Mouse (Mus musculus) limb, embryonic 11.5 days (tissue): ENCODE measurements around the gene Btbd1. TPM values are rescaled to one million over a fixed set of nuclear protein-coding genes. Genes with fewer than 3 reads are reported as not detected.

Experiments
- ATAC-seq: fragments of 200-750 bp; cut with Nextera tagmentation; 2 replicates; pipeline ENCODE4 v1.8.0; 2017; ENCODE audit warnings: low read depth; ENCODE audit not compliant: insufficient number of reproducible peaks, low FRiP score, low TSS enrichment
- DNase-seq: peaks from one replicate; pipeline ENCODE4 v3.0.0-alpha.2; 2015; ENCODE audit warnings: low spot score
- H3K27ac ChIP-seq: fragments of 300-500 bp; sonication (generic); replicated peaks from 2 replicates; pipeline ENCODE4 v1.5.1; 2014; ENCODE audit warnings: low read depth, mild to moderate bottlenecking, low read length
- H3K27me3 ChIP-seq: fragments of 300-500 bp; sonication (generic); 2 replicates; pipeline ENCODE4 v1.6.1; 2014; ENCODE audit warnings: mild to moderate bottlenecking, low read length, mixed read lengths; ENCODE audit not compliant: control insufficient read depth, insufficient read depth
- H3K36me3 ChIP-seq: fragments of 300-500 bp; sonication (generic); 2 replicates; pipeline ENCODE4 v1.6.1; 2014; ENCODE audit warnings: mild to moderate bottlenecking, low read length, moderate library complexity, mixed read lengths; ENCODE audit not compliant: control insufficient read depth, insufficient read depth
- H3K4me1 ChIP-seq: fragments of 300-500 bp; sonication (generic); 2 replicates; pipeline ENCODE4 v1.6.1; 2014; ENCODE audit warnings: low read length, mixed read lengths; ENCODE audit not compliant: control insufficient read depth, insufficient read depth
- H3K4me2 ChIP-seq: fragments of 300-500 bp; sonication (generic); 2 replicates; pipeline ENCODE4 v1.6.1; 2014; ENCODE audit warnings: low read depth, mild to moderate bottlenecking, moderate library complexity; ENCODE audit not compliant: severe bottlenecking
- H3K4me3 ChIP-seq: fragments of 300-500 bp; sonication (generic); 2 replicates; pipeline ENCODE4 v1.5.1; 2014; ENCODE audit warnings: low read depth, low read length
- H3K9ac ChIP-seq: fragments of 300-500 bp; sonication (generic); 2 replicates; pipeline ENCODE4 v1.6.1; 2014; ENCODE audit warnings: mild to moderate bottlenecking, low read length
- H3K9me3 ChIP-seq: fragments of 300-500 bp; sonication (generic); 2 replicates; pipeline ENCODE4 v1.6.1; 2016; ENCODE audit warnings: low read length; ENCODE audit not compliant: control insufficient read depth
- WGBS: fragments of 180-500 bp; shearing (Covaris S2); extraction: QIAGEN DNeasy Blood & Tissue Kit; methylation state at CpG from one replicate; pipeline ENCODE4 v1.1.7; 2014; 5-methylcytosine and 5-hydroxymethylcytosine counted together
- polyA plus RNA-seq: library from polyadenylated mRNA; unstranded; fragments of >200 nt; fragmentation: Nextera tagmentation; extraction: Ambion mirVana; gene quantifications from 2 replicates; pipeline ENCODE4 v1.2.1, GENCODE M21; 2014

Btbd1 gene
- polyA plus RNA-seq, 1 experiment from 2014 or later: 74.0 TPM

- ATAC-seq: peak; percentile 89
- Histone ChIP-seq H3K9ac (peak within 1 kb of the TSS; percentile 87), H3K27me3 (no peaks in the 10 kb centered on the region), H3K9me3 (no peaks in the 10 kb centered on the region), H3K4me2 (peak within 1 kb of the TSS; percentile 88), H3K27ac (peak within 1 kb of the TSS; percentile 96), H3K4me3 (peak within 1 kb of the TSS; percentile 64), H3K36me3 (no peaks in the 10 kb centered on the region; the same call in 1 of the 2 replicates), H3K4me1 (peaks cover 5% of the 10 kb centered on the region; the same call in 1 of the 2 replicates)
- WGBS: under 1% methylated on average over 38 of the region's 38 CpGs
- DNase-seq: peak; percentile 88
Measured at GRCm38 (mm10) chr7:81789095-81789757, 40.0 kb downstream of the Btbd1 start, which contains the start of gene 3110040N11Rik. TSS of gene 3110040N11Rik (minus strand) at chr7:81789478.

- H3K4me2 ChIP-seq: peak overlapping the region; percentile 88
- DNase-seq (peak; percentile 26), ATAC-seq (no peak)
- H3K9ac ChIP-seq: peak overlapping the region; percentile 87
- no peaks in the 10 kb centered on the region for H3K27me3 ChIP-seq
- H3K9me3 ChIP-seq: no peaks in the 10 kb centered on the region
- WGBS: 8% methylated on average over 5 of the region's 5 CpGs
- H3K36me3 ChIP-seq: no peaks in the 10 kb centered on the region; the same call in 1 of the 2 replicates
- peak overlapping the region; percentile 64 for H3K4me3 ChIP-seq
- peaks cover 5% of the 10 kb centered on the region; the same call in 1 of the 2 replicates for H3K4me1 ChIP-seq
- peak overlapping the region; percentile 96 for H3K27ac ChIP-seq
Measured at GRCm38 (mm10) chr7:81788536-81788935, 40.7 kb downstream of the Btbd1 start.

GRCm38 (mm10) chr7:81777667-81778218 is 51.5 kb downstream of the Btbd1 start:
- Histone ChIP-seq H3K4me2 (no peak overlapping the region), H3K27me3 (no peaks in the 10 kb centered on the region), H3K9me3 (no peaks in the 10 kb centered on the region; the same call in 1 of the 2 replicates), H3K27ac (no peak overlapping the region), H3K36me3 (peaks cover 11% of the 10 kb centered on the region), H3K4me3 (no peak overlapping the region), H3K4me1 (no peaks in the 10 kb centered on the region), H3K9ac (no peak overlapping the region)
- 78% methylated on average over 10 of the region's 10 CpGs for WGBS
- ATAC-seq: no peak
- DNase-seq: no peak

GRCm38 (mm10) chr7:81775325-81775724 is 53.9 kb downstream of the Btbd1 start:
- DNase-seq: no peak
- Histone ChIP-seq H3K4me2 (no peak overlapping the region), H3K4me3 (no peak overlapping the region), H3K27me3 (no peaks in the 10 kb centered on the region), H3K27ac (no peak overlapping the region), H3K9me3 (no peaks in the 10 kb centered on the region; the same call in 1 of the 2 replicates), H3K36me3 (peaks cover 2% of the 10 kb centered on the region; the same call in 1 of the 2 replicates), H3K4me1 (no peaks in the 10 kb centered on the region), H3K9ac (no peak overlapping the region)
- WGBS: 90% methylated on average over 5 of the region's 5 CpGs
- no peak for ATAC-seq

GRCm38 (mm10) chr7:81772786-81773539 is 56.3 kb downstream of the Btbd1 start:
- no peak for ATAC-seq
- WGBS: 84% methylated on average over 10 of the region's 10 CpGs

GRCm38 (mm10) chr7:81763110-81763845 is 66.0 kb downstream of the Btbd1 start:
- H3K9me3 ChIP-seq: no peaks in the 10 kb centered on the region
- peak overlapping the region; percentile 96 for H3K4me2 ChIP-seq
- H3K27ac ChIP-seq: peak overlapping the region; percentile 77
- peak overlapping the region; percentile 76 for H3K4me3 ChIP-seq
- peak; percentile 51 for DNase-seq
- H3K36me3 ChIP-seq: no peaks in the 10 kb centered on the region
- peak overlapping the region; percentile 88 for H3K9ac ChIP-seq
- H3K27me3 ChIP-seq: no peaks in the 10 kb centered on the region
- peak; percentile 78 for ATAC-seq
- 2% methylated on average over 60 of the region's 60 CpGs for WGBS
- H3K4me1 ChIP-seq: 0 out of 2 replicates have a peak, but pooled peaks cover 3% of the 10 kb centered on the region

More at GRCm38 (mm10) chr7:81772786-81773539, 56.3 kb downstream of the Btbd1 start:
- H3K4me3 ChIP-seq: no peak overlapping the region
- no peak overlapping the region for H3K9ac ChIP-seq
- H3K4me1 ChIP-seq: no peaks in the 10 kb centered on the region
- H3K27me3 ChIP-seq: no peaks in the 10 kb centered on the region
- no peak overlapping the region for H3K4me2 ChIP-seq
- H3K9me3 ChIP-seq: no peaks in the 10 kb centered on the region
- DNase-seq: no peak
- H3K36me3 ChIP-seq: no peaks in the 10 kb centered on the region
- H3K27ac ChIP-seq: no peak overlapping the region

- peak within 1 kb of the TSS; percentile 96 for H3K4me2 ChIP-seq
- H3K27me3 ChIP-seq: no peaks in the 10 kb centered on the region
- H3K9ac ChIP-seq: peak within 1 kb of the TSS; percentile 88
- peak within 1 kb of the TSS; percentile 77 for H3K27ac ChIP-seq
- no peaks in the 10 kb centered on the region for H3K9me3 ChIP-seq
- H3K4me3 ChIP-seq: peak within 1 kb of the TSS; percentile 76
- peak; percentile 93 for ATAC-seq
- DNase-seq: peak; percentile 96
- 0 out of 2 replicates have a peak, but pooled peaks cover 3% of the 10 kb centered on the region for H3K4me1 ChIP-seq
- no peaks in the 10 kb centered on the region for H3K36me3 ChIP-seq
- WGBS: under 1% methylated on average over 56 of the region's 56 CpGs
Measured at GRCm38 (mm10) chr7:81762180-81763109, 66.8 kb downstream of the Btbd1 start, which contains the start of gene Ramac. TSS of gene Ramac (plus strand) at chr7:81762925.
